Mouse (Mus musculus) ES-Bruce4 (cell line): ENCODE data around the gene Cmklr1.

Experiments used
- CTCF ChIP-seq: IDR thresholded peaks from one replicate; pipeline ENCODE4 v1.8.1; 2011; ENCODE audit warnings: low read depth, low read length
- POLR2A ChIP-seq: IDR thresholded peaks from one replicate; pipeline ENCODE4 v1.8.1; 2011; ENCODE audit warnings: low read length; ENCODE audit not compliant: insufficient read depth

DNA sequence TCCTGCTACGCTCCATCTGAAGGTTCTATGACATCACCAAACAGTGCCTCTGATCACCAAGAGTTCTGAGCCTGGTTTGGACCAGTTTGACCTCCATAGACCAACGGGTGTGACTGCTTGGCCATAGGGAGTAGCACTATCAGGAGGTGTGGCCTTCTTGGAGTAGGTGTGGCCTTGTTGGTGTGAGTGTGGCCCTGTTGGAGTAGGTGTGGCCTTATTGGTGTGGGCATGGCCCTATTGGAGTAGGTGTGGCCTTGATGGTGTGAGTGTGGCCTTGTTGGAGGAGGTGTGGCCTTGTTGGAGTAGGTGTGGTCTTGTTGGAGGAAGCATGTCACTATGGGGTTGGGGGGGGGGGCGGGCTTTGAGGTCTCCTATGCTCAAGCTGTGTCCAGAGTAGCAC lies 50.0 kb downstream of the Cmklr1 start:
- TF ChIP-seq CTCF, result no peak
- TF ChIP-seq POLR2A, result no peak
